Mouse (Mus musculus): ENCODE data around the gene Ctnna2.
A peak's percentile ranks its signal among the peaks of the same experiment; 100 is the strongest.

The Ctnna2 gene

GRCm38 (mm10) chr6:77811041-77811440 is 168.5 kb downstream of the Ctnna2 start:
- no peak for DNase-seq

- no peak for DNase-seq
Measured at GRCm38 (mm10) chr6:77802604-77803003, 176.9 kb downstream of the Ctnna2 start.

DNA sequence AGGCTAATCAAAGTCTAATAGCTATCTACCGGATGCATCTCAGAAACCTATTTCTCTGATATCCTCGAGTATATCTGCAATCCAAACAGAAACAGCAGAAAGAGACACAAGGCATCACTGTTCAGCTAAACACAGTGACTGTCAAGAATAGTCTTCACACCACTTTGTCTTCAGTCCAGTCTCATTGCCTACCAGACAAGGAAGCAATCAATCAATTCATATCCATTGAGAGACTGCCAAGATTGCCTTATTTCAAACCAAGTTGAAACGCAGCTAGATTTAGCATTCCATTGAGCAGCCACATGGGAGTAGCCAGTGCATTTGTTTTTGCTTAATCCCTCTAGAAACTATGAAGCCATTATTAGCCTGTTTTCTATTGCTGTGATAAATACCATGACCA is 196.2 kb downstream of the Ctnna2 start:
- no peak for DNase-seq

DNA sequence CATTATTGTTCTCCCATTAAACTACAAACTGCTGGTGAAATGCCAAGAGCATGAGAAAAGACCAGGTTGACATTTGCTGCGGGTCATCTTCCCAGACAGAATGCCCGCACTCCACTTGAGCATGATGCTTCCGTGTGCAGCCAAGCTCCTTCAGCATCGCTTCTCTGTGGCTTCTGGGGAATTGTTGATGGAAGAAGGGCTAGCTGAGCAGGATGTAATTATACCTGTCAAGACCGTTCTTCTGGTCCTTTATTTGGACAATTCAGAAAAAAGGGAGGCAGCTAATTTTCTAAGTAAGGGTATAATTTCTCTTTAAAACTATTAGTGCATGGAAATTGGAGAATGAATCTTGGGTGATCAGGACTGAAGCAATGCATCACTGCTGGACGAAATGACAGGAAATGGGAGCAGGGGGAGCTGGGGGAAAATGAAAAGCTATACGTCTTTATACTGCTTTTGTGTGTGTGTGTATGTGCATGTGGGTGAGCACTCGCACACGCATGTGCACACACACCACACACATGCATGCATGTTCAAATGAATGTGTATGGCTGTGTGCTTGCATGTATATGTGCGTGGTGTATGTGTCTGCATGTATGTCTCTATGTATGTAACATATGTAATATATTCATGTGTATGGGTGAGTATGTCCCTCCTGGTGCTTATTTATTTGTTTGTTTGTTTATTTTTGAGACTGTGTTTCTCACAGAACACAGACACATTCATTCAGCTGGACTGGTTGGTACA is 211.0 kb downstream of the Ctnna2 start:
- no peak for DNase-seq

GRCm38 (mm10) chr6:77758164-77758563 is 221.3 kb downstream of the Ctnna2 start:
- no peak for DNase-seq

DNA sequence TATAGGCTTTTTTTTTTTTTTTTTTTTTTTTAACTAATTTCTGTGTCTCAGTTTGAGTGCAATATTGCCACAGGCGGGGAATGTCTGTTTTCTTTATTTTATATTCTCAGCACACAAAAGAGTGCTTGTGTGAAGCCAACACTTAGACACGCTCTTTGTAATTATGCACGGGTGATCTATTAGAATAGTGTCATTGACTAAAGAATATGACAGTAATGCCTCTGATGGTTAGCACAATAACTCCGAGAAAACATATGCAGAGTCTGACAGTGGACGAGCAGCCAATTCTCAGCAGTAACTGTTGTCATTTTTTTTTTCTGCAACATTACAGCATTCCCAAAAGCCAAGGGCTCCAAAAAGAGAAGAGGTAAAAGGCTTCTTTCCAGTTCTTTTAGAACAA is 234.1 kb downstream of the Ctnna2 start:
- DNase-seq, result no peak

DNA sequence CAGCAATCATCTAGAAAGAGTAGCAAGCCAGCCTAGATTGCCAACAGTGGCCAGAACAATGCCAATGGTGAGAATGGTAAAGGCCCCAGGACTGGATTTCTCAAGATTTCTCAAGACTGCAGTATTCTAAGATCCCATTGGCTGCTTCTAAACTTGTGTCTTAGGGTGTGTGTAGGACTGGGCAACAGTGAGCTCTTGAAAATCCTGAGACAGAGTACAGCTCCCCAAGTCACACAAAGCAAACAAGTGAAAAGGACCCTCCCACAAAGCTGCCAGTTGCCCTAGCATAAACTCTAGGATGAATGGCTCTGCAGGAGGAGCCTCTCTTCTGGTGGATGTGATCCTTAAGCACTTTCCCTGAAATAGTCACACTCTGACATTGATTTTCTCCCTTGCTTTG is 235.8 kb downstream of the Ctnna2 start:
- no peak for DNase-seq

GRCm38 (mm10) chr6:77742988-77743387 is 236.5 kb downstream of the Ctnna2 start:
- DNase-seq, result no peak

GRCm38 (mm10) chr6:77738640-77739039 is 240.9 kb downstream of the Ctnna2 start:
- no peak for DNase-seq

DNA sequence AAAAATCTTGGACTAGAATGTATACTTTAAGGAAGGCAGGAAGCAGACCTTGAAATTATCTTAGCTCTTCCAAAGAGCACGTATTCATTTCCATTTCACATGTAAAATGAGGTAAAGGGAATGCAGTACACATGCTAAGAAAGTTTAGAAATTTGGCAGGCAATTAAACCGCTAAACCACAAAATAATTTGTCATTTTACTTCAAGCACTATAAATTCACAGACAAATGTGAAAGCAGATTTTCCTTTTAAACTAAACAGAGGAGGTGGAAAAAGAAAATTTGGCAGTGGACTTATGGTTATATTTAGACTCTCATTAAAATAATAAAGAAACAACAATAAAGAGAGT is 254.6 kb downstream of the Ctnna2 start:
- no peak for DNase-seq

DNA sequence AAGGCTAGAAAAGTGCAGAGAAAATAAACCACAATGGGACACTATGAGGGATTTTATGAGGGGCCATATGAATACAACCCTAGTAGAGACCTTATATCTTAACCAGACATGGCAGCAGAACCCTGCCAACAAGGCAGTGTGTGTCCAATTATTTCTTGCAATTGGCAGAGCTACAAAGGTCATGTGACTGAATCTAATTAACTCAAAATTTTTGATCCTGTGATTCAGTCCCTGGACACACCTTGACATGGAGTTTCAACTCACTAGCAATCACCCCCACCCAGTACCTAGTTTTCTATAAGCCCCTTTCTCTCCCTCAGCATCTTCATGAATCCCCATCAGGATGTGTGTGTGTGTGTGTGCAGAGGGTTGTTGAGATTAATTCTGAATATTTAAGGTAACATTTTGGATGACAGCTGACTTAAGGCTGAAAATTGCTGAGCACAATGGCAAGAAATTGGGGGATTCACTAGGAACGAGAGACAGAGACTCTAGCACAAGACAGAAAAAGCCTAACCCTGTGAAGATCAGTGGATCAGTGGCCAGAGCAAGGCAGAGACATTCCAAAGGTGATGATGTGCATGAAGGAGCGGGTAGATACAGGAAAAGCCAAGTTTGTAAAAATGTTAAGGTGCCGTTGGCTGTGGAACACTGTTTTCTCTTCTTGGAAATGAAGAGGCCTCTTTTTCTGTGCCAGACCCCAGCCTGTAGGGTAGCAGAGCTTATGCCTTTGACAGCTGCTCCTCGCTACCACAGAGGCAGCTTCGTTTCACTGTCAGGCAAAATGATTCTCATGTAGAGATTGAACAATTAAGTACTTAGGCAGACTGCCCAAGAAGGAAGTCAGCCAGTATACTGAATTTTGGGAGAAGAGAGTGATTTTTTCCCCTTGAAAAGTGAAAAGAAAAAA is 255.2 kb downstream of the Ctnna2 start:
- DNase-seq, result no peak

- no peak for DNase-seq
Measured at GRCm38 (mm10) chr6:77694093-77694492, 285.4 kb downstream of the Ctnna2 start.

DNA sequence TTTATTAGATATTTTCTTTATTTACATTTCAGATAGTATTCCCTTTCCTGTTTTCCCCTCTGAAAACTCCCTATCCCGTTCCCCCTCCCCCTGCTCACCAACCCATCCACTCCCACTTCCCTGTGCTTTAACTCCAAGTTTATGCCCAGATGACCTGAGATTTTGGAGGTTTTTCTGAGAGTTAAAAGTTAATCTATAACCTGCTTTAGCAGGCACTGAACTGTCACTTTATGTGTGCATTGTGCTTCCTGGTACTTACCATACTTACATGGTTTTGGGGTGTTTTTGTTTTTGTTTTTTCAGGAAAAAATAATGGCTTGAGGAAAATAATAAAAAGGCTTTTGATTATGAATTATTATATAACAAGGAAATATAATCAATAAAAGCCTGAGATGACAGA is 292.3 kb downstream of the Ctnna2 start:
- DNase-seq, result no peak

DNA sequence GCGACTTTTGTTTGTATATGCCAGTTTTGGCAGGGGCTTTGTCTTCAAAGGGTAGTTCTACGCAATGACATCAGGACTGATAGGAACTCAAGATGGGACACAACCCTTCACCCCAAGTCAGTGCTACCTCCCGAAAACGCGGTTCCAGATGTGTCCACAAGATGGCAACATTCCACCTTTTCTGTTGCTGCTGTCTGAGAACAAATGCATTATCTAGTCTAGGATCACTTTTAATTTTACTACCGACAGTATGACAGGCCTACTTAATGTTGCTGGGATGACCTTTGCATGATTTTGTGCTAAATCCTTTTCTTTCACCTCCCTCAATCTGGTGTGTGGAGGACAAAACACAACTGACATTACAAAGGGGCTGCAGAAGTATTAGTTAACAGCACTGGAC is 329.4 kb downstream of the Ctnna2 start:
- peak; percentile 2 for DNase-seq

DNA sequence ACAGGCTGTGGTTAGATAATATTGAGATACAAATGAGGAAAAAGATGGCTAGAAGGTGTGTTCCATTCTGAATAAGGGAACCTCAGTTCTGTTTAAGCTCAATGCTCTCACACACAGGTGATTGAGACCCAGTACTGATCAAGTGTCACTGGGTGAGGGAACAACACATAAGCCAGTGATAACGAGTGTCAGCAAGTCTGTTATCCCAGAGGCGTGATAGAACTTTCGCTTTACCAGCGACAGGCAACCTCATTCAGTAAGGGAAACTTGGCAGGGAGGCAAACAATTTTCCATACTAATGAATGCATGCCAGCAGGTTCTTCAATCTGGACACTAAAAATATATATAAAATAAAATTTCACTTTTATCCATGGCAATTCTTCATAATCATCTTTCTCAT is 334.9 kb downstream of the Ctnna2 start:
- DNase-seq, result no peak

DNA sequence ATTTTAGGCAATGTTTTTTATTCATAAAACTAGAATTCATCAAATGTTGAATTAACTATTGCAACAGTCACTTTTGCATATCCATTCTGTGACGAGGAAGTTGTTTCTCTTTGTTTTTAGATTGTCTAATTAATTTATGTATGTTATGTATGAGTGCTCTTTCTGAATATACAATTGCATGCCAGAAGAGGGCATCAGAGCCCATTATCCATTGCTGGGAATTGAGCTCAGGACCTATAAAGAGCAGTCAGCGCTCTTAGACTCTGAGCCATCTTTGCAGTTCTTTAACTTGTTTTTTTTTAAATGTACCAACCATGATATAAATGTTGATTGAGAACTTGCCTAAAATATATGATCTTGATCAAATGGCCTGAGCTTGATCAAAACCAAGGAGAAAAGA is 340.7 kb downstream of the Ctnna2 start:
- DNase-seq, result no peak

DNA sequence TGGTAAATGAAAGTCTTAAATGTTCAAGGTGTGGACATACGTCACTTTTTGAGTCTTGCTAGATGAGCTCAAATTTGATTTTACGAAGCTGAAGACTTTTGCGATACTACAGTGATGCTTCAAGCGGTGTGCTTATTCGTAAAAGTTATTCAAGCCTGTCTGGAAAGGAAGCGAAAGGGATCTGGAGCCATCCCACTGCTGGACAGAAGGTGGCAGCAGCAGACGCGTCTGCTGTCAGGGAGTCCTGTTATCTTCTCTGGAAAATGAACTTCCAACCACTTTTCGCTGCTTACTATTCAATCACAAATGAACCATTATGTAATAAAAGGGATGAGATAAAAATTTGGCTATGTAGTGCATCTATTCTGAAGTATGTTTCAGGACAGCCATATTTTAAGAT is 345.5 kb downstream of the Ctnna2 start:
- DNase-seq, result no peak

DNA sequence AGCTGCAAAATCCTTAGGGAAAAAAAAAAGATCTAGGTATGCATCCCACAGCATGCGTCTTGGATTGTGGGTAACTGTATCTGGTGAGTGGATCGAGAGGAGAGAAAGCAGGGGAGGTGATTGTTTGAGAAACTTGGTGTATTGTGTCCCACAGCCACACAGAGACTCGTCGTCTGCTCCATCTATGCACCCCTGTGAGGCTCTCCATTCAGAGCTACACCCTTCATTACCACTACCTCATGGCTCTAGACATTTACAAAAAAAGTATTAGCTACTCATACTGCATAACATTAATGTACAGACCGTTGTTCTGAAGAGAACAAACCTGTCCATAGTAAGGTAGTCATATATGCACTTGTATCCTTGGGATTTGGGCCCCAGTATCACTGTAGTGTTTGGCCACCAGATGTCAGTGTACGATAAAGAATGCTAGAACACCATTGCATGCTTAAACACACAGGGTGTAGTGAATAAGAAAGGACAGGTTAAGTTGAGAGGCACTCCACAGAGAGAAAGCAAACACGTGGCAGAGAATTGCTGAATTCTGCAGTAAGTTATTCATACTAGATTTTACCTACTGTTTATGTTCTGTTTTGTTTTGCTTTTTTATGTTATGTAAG is 350.8 kb downstream of the Ctnna2 start:
- no peak for DNase-seq

GRCm38 (mm10) chr6:77604642-77605392 is 374.7 kb downstream of the Ctnna2 start:
- no peak for DNase-seq

GRCm38 (mm10) chr6:77603914-77604313 is 375.6 kb downstream of the Ctnna2 start:
- no peak for DNase-seq

GRCm38 (mm10) chr6:77599244-77599643 is 380.3 kb downstream of the Ctnna2 start:
- DNase-seq, result no peak

- DNase-seq, result no peak
Measured at GRCm38 (mm10) chr6:77582568-77582967, 396.9 kb downstream of the Ctnna2 start.

DNA sequence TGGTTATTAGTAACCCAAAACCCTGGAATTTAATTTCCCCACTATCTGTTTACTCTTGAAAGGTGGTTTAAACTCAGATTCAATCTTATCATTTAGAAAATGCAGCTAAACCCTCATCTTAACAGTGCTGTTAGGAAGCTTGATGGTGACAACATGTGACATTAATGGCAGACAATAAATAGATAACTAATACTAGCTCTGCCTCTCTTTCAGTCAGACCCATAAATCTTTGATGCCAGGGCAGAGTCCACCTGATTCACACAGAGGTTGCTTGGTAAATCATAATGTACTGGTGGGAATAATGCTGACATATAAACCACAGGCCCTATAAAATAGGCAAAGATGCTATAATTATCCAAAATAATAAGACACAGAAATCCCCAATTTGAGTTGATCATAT is 398.6 kb downstream of the Ctnna2 start:
- DNase-seq, result no peak

All from thymus, postnatal 25 days (tissue).